Mouse (Mus musculus): ENCODE results near the gene Plekhg5.
"Not testable (repeated sequence)": the region's sequence is repeated elsewhere in the genome, so short reads cannot be mapped to it uniquely, and the experiment has no call there.

The Plekhg5 gene

DNA sequence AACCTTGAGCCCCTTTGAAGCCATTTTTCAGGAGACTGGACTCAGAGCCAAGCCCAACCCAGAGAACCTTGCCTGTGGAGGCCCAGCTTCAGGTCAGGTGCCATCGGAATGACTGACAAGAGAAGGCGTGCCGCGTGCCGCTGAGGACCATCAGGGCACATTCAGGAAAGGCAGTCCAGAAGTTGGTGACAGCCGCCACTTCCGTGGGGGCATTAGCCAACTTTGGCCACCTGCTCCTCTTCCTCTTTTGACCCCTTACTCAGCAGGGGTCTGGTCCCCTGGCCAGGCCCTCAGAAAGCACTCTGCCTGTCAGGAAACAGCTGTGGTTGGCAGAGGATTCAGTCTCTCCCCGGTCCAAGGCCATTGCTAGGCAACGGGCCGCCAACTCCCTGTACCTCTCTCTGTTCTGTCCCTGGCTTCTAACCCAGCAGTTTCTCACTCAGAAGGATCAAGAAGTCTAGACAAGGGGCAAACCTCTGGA is at the start of gene Plekhg5:
TSS of gene Plekhg5 (plus strand) at position 378 of the 481 bp plus-strand sequence.
- no peak for DNase-seq

DNA sequence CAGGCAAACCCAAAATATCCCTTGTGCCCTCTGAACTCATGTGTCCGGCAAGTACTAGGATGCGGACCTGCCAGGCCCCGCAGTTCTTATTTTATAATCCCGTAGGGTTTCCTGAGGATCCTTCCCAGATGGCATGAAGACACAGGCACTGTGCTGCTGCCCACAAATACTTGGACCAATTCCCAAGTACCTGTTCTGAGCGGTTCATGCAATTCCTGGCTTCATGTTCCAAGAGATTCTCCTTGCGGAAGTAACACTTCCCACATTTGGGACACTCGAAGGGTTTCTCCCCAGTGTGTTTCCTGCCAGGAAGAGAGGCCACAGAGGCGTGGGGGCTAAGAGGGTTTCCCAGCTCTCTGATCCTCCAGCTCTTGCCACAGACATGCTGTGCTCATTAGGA is 49.8 kb upstream of the Plekhg5 start:
- no peak for DNase-seq

DNA sequence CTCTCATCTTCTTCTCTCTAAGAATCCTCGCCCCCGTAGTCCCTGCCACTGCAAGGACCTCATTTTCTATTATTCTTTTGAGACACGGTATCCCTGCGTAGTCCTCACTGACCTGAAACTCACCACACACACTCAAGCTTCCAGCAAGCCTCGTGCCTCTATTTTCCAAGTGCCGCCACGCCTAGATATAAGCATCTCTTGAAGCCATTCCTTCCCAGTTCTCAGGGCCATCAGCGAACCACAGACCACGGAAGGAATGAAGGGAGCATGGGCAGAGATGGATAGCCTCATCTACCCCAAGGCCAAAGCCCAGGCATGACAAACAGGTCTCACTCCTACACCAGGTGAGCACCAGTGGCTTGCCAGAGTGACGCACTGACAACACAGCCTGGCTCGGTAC is 47.8 kb upstream of the Plekhg5 start:
- DNase-seq: no peak

DNA sequence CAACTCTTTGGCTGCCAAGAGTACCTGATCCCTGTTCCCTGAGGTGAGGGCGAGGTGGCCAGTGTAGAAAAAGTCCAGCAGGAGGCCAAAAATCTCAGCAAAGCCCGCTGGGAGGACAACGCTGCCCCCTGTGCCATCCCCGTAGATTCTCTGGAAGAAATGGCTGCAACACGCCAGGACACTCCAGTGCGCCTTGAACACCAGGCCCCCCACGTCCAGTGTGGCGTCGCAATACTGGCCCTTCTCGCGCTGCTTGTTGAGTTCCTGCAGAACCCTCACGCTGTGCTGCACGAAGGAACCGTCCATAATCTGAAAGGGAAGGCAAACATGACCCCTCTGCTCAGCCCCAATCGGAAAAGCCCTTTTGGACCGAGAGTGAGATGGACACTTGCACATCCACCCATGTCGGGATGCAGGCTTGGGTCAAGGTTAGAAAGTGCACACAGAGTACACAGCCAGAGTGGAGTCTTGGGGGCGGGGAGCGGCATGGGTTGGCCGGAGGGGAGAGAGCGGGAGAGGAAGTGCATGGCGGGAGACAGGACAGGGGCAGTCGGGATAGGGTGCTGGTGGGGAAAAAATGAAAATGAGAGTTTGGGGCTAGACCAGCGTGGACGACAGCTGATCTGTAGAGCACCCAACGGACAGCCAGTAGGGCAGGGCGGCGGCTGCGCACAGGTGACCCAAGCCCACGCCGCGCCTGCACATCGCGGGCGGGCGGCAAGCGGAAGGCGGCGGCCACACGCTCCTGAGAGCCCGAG is 45.4 kb upstream of the Plekhg5 start:
- no peak for DNase-seq

DNA sequence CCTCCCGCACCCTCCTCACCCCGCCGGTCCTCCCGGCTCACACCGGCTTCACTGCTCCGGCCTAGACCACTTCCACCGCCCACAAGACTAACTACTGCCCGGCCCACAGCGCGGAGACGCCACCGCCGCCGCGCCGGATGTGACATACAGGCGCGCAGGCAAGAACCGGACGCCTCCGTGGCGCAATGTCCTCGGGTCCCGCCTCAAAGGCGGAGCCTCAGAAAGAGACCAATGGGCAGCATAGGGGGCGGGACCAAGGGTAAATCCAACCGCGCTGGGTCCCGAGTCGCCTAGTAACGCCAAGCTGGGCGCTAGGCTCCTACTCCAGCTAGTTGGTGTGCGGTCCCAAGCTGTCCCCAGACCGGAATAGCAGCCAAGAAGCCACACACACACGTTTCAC is 44.8 kb upstream of the Plekhg5 start, which contains the start of gene Zbtb48:
TSS of gene Zbtb48 (minus strand) at position 148 of the 400 bp plus-strand sequence.
- peak; percentile 98 for DNase-seq

DNA sequence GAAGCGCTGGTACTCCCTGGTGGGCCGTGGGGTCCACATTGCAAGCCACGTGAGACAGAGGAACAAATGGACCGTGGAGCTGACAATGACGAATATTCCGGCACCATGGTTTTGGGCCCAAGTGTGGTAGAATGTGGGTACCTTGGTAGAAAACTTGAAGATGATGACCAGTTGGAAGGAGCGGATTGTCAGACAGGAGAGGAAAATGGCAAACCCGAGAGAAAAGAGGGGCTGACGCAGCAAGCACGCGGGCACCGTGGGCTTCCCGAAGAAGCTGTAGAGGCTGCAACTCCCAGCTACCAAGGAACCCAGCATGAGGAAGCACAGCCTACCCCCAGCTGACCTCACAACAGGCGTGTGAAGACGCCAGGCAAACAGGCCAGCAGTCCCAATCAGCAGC is 43.8 kb upstream of the Plekhg5 start:
- DNase-seq: no peak

DNA sequence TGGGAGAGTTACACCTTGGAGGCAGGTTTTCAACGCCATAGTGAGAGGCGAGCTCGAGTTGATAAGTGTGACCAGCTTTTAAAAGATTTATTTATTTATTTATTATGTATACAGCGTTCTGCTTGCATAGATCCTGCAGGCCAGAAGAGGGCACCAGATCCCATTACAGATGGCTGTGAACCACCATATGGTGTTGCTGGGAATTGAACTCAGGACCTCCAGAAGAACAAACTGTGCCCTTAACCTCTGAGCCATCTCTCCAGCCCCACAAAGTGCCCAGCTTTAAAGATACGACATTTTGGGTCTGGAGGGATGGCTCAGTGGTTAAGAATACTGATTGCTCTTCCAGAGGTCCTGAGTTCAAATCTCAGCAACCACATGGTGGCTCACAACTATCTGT is 43.2 kb upstream of the Plekhg5 start:
- no peak for DNase-seq

DNA sequence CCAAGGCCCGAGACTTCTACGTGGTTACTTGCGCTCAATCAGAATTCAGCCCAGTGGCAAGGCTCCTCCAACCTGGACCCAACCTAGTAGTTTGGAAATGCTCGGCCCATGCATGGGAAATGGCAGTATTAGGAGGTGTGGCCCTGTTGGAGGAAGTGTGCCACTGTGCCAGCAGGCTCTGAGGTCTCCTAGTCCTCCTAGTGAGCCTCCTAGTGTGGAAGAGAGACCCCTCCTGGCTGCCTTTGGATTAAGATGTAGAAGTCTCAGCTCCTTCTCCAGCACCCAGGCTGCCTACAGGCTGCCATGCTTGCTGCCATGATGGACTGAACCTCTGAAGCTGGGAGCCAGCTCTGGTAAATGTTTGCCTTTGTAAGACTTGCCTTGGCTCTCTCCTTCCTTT is 42.3 kb upstream of the Plekhg5 start:
- no peak for DNase-seq

DNA sequence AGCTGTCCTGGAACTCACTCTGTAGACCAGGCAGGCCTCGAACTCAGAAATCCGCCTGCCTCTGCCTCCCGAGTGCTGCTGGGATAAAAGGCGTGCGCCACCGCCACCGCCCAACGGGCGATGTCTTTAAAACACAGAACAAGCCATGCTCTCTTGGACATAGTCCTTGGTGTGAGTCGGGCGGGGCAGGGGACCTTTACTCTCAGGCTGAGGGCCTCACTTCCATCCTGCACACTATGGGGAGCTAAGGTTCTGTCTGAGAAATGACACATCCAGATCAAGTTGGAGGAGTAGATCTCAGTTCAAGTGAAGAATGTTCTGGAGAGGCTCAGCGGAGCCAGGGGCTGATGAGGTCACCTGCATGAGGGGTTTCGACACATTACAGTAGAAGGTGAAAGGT is 39.4 kb upstream of the Plekhg5 start:
- no peak for DNase-seq

DNA sequence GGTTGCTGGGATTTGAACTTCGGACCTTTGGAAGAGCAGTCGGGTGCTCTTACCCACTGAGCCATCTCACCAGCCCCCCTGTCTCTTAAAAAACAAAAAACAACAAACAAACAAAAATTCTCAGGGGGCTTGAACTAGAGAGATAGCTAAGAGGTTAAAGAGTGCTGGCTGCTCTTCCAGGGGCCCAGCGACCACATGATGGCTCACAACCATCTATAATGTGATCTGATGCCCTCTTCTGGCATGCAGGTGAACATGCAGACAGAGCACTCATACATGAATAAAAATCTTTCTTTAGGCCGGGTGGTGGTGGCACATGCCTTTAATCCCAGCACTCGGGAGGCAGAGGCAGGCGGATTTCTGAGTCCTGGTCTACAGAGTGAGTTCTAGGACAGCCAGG is 35.8 kb upstream of the Plekhg5 start:
- DNase-seq: not testable (repeated sequence)

DNA sequence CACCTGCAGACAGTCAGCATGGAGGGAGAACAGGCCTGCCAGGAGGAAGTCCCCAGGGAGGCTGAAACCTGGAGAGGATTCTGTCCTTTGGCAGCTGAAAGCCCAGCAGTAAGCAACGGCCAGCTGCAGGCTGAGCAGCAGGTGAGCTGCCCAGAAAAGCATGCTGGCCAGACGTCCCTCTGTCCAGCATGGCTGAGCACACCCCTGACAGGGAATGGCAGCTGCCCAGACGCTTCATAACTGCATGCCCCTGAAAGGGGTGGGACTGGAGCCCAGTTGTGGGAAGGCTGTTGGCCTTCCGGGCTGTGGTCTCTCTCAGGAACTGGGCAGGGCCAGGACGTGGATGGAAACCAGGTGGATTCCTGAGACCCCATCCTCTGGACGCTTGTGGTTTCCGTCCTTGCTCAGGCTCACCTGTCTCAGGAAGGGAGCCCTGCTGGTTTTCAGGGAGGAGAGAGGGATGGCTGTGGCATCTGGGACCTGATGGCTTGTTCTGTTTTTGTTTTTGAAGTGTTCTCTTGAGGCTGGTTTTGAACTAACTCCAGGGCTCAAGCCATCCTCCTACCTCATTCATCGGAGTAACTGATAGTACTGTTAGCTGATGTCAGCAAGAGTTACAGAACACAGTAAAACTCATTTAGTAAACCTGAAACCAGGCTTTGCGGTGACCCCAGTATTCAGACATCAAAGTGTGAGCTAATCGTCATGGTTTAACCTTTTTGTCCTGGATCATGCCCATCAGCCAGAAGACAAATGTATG is 33.9 kb upstream of the Plekhg5 start, which contains the start of gene Tas1r1:
TSS of gene Tas1r1 (minus strand) at position 344 of the 760 bp plus-strand sequence.
- DNase-seq: no peak

DNA sequence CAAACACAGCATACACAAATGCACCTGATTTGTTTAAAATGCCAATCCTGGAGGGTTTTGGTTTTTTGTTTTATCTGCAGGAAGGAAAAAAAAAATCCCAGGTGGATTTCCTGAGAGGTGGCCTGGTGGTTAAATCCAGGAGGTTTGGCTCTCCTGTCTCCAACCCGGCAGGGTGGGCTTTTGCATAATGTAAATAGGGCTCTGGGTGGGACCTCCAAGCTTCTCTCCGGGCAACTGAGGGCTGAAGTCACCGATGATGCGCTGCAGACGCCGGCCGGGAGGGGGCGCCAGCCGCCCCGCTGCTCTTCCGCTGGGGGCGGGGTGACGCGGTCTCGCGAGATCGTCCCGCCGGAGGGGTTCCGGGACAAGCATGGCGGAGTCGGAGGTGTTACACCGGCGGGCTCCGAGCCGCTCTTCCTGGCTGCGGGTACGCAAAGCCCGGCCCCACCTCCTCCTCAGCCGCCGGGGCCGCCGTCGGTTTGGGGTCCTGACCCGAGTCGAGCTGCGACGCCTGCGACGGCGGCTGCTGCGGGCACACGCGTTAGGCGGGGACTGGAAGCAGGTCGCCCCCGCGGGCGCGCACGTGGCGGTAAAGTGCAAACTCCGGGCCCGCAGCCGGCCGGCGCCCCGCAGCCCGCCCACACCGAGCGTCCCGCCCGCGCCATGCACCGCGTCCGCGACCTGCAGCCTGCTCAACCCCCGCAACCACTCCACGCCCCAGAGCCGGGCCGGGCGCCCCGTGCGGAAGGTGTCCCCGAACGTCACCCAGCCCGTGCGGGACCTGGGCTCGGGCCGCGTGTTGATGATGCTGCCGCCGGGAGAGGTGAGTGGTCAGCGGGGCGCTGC is 33.1 kb upstream of the Plekhg5 start, which contains the start of gene Nol9:
TSS of gene Nol9 (plus strand) at position 337 of the 846 bp plus-strand sequence.
- peak; percentile 86 for DNase-seq

DNA sequence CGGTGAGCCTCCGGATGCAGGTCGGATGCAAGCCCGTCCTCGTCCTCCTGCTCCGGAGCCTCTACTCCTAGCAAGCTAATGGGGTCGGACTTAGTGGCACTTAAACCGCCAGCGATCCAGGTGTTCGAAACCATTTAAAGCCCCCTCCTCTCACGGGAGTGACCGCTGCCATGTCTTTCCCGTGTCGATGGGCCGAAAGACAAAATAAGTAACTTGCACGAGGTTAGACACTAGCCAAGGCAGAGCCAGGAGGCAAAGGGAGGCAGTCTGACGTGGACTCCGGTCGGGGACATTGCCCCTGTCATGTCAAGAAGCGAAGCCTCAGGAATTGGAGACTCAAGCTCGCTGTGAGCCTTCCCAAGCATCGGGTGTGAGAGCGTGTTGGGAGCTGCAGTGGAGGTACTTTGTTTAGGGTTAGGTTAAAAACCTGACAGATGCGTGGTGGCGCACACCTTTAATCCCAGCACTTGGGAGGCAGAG is 32.4 kb upstream of the Plekhg5 start:
- no peak for DNase-seq

DNA sequence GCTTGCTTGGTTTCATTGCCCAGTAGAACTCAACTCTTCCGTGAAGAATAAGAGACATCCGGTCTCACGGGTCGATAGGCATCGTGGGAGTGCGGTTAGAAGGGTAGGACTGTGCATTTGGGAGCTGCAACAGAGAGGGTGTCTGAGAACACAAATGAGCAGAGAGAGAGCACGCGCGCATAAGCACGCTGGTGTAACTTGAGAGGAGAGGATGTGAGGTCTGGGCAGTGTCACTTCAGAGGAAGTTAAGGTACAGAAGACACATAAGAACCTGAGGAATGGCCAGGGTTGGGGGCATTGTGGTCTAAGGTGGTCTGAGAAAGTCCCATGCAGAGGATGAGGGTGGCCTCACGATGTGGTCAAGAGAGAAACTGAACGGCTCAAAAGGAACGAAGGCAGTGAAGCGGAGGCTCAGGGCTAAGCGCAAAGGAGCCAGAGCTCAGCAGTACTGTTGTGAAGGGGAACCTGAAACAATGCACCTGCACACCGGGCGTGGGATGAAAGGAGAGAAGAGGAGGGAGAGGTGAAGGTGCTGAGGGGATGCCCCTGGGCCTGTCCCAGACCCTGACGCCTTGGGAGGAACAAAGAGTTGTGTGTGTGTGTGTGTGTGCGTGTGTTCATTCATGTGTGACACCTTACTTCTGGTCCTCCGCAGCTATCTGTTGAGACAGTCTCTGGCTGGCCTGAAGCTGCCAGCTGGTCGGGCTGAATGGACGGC is 30.2 kb upstream of the Plekhg5 start:
- no peak for DNase-seq

DNA sequence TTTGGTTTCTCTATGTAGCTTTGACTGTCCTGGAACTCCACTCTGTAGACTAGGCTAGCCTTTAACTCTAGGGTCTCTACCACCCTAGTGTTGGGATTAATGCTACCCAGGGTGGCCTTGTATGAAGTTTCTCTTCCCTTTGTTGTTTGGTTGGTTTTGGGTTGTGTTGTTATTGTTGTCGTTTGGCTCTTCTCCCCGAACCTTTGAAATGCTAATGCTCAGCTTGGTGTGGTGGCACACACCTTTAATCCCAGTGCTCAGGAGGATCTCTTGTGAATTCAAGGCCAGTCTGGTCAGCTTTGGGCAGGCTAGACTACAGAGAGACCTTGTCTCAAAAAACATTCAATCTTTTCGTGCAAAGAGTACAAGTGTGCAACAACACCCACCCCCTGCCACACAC is 29.1 kb upstream of the Plekhg5 start:
- DNase-seq: no peak

DNA sequence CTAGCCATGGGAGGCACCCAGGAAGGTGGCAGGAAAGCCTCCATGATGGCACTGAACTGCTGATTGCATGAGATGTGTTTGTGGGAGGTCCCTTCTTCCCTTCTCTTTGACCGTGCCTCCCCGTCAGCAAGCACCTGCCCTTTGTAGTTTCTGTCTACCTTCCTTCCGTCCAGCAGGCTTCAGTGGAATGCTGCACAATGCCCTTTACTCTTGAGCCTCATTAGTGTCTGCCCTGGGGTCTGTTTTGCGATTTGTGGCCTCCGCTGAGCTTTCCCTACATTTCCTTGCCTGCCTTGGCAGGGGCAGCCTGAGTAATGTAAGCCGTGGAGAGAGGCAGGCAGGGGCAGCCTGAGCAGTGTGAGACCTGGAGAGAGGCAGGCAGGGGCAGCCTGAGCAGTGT is 27.7 kb upstream of the Plekhg5 start:
- DNase-seq: peak; percentile 62

DNA sequence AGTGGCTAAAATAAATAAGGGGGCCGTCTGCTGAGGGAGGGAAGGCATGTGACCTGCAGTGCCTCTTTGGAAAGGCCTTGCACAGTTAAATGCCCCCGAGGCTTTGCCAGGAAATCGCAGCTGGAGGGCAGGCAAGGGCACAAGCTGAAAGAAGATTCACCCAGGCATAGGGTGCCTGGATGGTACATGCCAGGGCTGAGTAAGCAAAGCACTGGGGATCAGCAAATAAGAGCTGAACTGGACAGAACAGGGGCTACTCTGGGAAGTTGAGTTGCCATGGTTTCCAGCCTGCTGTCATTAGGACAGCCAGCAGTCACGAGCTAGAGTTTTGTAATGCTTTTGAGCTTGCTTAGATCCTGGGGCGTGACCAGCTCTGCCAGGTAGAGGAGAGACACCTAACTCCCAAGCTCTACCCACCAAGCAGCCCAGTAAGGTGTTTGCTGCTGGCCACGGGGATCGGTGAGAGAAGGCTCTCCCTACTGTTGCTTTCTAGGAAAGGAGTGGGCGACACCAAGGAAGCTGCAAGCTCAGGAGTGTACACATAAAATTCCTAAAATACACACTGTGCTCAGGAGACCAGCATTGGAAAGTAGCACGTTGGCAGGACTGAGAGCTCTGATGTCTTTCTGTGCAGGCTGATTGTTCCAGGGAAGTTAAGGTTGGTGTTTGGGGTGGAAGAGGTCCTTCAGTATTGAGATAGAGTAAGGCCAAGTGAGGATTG is 9.7 kb upstream of the Plekhg5 start:
- DNase-seq: peak; percentile 87

DNA sequence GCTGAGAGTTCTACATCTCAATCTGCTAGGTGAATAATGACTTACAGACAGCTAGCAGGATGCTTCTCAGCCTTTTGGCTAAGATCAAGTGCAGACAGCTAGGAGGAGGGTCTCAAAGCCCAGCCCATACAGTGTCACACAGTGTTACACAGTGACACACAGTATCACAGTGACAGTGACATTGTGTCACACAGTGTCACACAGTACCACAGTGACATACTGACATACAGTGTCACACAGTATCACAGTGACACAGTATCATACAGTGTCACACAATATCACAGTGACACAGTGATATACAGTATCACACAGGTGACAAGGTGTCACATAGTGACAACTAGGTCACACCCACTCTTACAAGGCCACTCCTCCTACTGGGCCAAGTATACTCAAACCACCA is 5.0 kb upstream of the Plekhg5 start:
- DNase-seq: no peak

DNA sequence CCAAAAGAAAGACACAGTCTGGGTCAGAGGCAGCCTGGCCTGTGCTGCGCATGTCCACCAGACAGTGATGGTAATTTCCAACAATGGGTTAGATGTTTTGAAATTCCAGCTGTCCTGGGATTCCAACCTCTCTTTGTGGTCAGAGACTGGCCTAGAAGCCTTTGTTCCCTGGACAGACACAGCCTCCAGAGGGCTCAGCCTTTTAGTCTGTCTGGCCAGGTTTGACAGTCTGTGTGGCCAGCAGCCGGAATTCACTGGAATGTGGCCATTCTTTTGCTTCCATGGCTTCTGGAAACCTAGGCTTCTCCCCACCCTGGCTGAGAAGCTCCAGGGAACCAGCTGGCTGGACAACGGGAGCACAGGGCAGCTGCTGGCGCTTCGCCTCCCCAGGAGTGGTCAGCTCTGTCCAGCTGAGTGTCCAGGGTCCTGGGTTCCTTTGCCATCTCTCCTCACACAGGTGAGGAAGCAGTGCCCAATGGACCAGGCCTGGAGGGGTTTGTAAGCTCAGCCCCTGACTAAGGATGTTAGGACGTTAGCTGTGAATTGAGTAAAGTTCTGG is 4.1 kb upstream of the Plekhg5 start:
- no peak for DNase-seq

DNA sequence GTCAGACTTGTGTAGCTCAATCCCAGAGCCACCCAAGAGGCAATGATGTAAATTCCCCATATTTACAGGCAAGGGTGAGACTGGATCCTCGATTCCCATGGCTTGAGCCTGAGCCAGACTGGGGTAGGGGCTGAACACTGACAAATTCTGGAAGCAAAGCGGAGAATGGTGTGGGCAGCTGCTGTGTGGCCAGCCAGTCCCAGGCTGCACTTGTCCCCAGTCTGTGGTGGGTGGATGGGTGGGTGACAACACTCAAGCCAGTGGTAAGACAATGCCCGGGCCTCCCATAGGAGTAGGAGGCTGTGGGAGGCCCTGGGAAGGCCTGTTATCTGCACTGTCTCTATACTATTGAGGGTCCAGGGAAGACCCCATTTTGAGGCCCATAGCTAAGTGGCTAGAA is 3.1 kb upstream of the Plekhg5 start:
- DNase-seq: no peak
